Mouse (Mus musculus): Measurements from ENCODE around the gene Rasgef1c. TPM values are rescaled to one million over a fixed set of nuclear protein-coding genes. Genes with fewer than 3 reads are reported as not detected.

The Rasgef1c gene
- 0.15 and 0.17 TPM in 2 replicates for total RNA-seq (2015)
- total RNA-seq (2017): 0.12 and 0.30 TPM in 2 replicates

- ATAC-seq (replicated peaks; ENCODE audit: poor library complexity): peak; percentile 75
Measured at GRCm38 (mm10) chr11:49901659-49902458, at the start of gene Rasgef1c. TSS of gene Rasgef1c (plus strand) at chr11:49901835.

DNA sequence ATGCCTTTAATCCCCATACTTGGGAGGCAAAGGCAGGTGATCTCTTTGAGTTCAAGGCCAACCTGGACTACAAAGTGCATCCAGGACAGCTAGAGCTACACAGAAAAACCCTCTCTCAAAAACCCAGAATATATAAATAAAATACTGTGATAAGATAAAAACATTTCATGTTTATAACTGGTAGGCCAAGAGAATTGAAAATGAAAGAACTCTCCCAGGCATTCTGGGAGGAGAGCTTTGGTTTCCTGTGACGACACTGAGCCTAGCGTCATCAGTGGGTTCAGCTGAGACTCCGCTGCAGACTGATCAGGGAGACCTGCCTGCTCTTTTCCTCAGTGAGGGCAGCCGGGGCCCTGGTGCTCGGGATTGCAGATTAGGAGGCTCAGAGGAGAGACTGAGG lies 46.5 kb upstream of the Rasgef1c start:
- ATAC-seq (replicated peaks; ENCODE audit: poor library complexity): peak; percentile 50

- ATAC-seq (replicated peaks; ENCODE audit: poor library complexity): no peak
Measured at GRCm38 (mm10) chr11:49861139-49861538, 40.5 kb upstream of the Rasgef1c start.

DNA sequence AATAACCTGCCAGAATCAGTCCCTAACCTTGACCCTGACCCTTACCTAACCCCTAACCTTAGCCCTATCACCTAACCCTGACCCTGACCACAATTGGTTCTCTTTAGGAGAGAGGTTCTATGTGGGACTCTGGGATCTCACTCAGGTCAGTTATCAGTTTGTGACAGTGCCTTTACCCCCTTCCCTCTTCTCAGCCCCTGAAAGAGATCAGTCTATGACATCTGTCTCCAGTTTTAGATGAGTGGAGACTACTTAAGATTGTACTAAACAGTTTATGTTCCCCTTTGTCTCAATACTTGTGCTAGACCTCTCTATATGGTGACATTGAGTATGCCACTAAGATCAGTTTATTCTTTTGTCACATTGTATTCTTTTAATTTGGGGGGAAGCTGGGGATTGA lies 37.7 kb upstream of the Rasgef1c start:
- peak; percentile 73 for ATAC-seq (replicated peaks; ENCODE audit: poor library complexity)

- ATAC-seq (replicated peaks; ENCODE audit: poor library complexity): no peak
Measured at GRCm38 (mm10) chr11:49867320-49867719, 34.3 kb upstream of the Rasgef1c start.

DNA sequence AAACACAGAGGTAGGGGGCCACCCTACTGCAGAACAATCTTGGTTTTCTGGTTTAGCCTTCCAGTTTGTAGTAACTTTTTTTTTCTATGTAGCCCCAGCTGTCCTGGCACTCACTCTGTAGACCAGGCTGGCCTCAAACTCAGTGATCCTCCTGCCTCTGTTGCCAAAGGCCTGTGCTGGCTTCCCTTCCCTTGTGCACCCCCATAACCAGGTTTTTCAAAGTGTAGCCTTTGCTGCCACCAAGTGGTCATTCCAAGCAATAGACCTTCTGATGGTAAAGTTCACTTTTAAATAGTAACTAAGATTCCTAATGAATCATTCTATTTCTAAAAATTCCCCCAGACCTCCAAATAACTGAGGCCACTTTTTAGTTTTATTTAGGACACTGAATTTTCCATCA lies 31.9 kb upstream of the Rasgef1c start:
- peak; percentile 74 for ATAC-seq (replicated peaks; ENCODE audit: poor library complexity)

- peak; percentile 75 for ATAC-seq (replicated peaks; ENCODE audit: poor library complexity)
Measured at GRCm38 (mm10) chr11:49871914-49872313, 29.7 kb upstream of the Rasgef1c start.

GRCm38 (mm10) chr11:49872779-49873178 lies 28.9 kb upstream of the Rasgef1c start:
- ATAC-seq (replicated peaks; ENCODE audit: poor library complexity): peak; percentile 83

DNA sequence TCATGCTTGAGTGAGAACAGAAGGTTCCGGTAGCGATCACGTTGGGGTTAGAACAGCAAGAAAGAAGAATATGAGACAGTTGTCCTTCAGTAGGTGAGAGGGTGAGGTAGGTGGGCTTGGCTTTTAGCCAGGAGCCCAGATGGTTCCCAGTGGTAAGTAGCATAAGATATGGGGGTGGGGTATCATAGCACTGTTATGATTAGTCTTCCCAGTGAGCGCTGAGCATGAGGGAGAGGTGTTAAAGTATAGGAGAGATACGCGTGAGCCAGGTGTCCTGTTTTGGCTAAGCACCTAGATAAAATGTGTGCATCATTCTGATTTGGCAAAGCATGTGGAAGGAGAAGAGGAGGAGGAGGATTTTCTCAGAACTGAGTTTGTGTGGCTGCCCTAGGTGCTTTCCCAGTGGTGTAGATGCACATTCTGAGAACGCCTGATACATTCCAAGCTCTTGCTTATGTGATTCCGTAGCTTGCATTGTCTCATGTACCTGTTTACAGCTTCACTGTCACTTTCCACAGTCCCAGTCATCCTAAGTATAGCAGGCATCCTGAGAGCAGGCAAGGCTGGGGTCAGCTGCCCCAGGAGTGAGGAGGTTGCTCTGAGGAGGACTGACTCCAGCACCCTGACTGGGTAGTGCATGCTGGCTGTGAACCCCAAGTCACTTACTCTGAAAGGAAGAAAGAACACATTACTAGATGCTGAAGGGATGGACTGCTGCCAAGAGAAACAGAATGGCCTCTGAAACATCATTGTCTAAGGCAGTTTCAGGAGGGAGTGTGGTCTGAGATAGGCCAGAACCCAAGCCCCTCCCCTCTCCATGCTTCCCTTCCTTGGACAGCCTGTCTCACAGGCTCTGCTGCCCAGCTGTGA lies 24.5 kb upstream of the Rasgef1c start:
- ATAC-seq (replicated peaks; ENCODE audit: poor library complexity): peak; percentile 42

GRCm38 (mm10) chr11:49879950-49880642 lies 21.5 kb upstream of the Rasgef1c start:
- no peak for ATAC-seq (replicated peaks; ENCODE audit: poor library complexity)

- ATAC-seq (replicated peaks; ENCODE audit: poor library complexity): no peak
Measured at GRCm38 (mm10) chr11:49883394-49883793, 18.2 kb upstream of the Rasgef1c start.

GRCm38 (mm10) chr11:49888469-49888868 lies 13.2 kb upstream of the Rasgef1c start:
- ATAC-seq (replicated peaks; ENCODE audit: poor library complexity): no peak

- peak; percentile 80 for ATAC-seq (replicated peaks; ENCODE audit: poor library complexity)
Measured at GRCm38 (mm10) chr11:49891993-49892392, 9.6 kb upstream of the Rasgef1c start.

DNA sequence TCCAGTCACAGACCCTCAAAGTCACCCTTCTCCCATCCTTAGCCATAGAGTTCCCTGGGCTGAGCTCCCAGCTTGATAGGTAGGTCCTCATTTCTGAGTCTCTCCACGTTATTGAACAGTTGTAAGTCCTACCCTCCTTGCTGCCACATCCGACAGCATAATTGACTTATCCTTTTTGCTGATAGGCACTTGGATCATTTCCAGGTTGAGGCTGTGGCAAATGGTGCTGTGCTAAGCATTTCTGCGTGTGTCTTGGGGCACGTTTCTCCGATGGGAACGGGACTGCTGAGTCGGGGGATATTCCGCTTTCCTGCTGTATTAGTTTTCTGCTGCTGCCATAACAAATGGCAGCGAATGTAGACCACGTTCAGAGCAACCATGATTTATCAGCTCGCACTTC lies 7.8 kb upstream of the Rasgef1c start:
- ATAC-seq (replicated peaks; ENCODE audit: poor library complexity): no peak

- ATAC-seq (replicated peaks; ENCODE audit: poor library complexity): no peak
Measured at GRCm38 (mm10) chr11:49895966-49896590, 5.6 kb upstream of the Rasgef1c start.

DNA sequence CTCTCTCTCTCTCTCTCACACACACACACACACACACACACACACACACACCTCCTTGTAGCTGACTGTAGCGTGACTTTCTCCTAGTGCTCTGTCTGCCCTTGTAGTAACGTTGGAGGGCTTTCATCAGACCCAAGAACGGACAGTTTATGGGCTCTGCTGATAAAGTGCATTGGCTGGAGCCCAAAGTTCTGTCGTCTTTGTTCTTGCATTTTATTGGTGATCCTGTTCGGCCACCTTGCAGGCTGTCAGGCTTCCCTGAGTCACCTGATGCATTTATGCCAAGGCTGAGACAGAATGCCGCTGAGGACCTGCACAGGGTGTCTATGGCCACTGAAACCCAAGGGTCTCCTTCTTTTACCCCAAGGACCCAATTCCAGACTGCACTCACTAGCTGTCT lies 1.6 kb upstream of the Rasgef1c start:
- ATAC-seq (replicated peaks; ENCODE audit: poor library complexity): peak; percentile 69

- ATAC-seq (replicated peaks; ENCODE audit: poor library complexity): no peak
Measured at GRCm38 (mm10) chr11:49900962-49901658, 525 bp upstream of the Rasgef1c start.

- ATAC-seq (replicated peaks; ENCODE audit: poor library complexity): peak; percentile 69
Measured at GRCm38 (mm10) chr11:49903333-49903732, 1.7 kb downstream of the Rasgef1c start.

GRCm38 (mm10) chr11:49918521-49919180 lies 17.0 kb downstream of the Rasgef1c start:
- ATAC-seq (replicated peaks; ENCODE audit: poor library complexity): no peak

DNA sequence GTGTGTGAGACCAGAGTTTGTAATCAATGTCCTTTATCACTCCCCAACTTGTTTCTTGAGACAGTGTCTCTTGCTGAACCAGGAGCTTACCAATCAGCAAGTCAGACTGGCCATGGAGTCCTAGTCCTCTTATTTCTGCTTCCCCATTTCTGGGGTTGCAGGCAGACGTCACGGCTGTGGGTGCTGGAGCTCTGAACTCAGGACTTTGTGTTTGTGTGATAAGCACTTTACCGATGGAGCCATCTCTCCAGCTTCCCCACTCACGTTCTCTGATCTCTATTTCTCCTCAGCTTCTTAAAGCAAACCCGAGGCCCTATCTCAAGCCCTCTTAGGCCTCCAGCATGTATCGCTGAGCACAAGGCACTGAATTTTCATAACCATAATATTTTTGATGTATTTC lies 17.7 kb downstream of the Rasgef1c start:
- ATAC-seq (replicated peaks; ENCODE audit: poor library complexity): 0 out of 2 replicates have a peak, but pooled peaks have one; percentile 26

All from megakaryocyte progenitor cell, adult 5-6 weeks (primary cell).